Mouse (Mus musculus): ENCODE results near the gene Il12rb1. TPM values are rescaled to one million over a fixed set of nuclear protein-coding genes. Genes with fewer than 3 reads are reported as not detected.

The Il12rb1 gene
- polyA plus RNA-seq, 1 experiment from 2014 or later: not detected

- no peak for ATAC-seq (ENCODE audit: low read depth)
- peaks cover 20% of the 10 kb centered on the region for H3K4me1 ChIP-seq (replicated peaks)
- H3K4me2 ChIP-seq: peak overlapping the region; percentile 56
- H3K27me3 ChIP-seq: peaks cover 20% of the 10 kb centered on the region; the same call in 1 of the 2 replicates
- peak overlapping the region; percentile 61 for H3K9ac ChIP-seq
- H3K27ac ChIP-seq (replicated peaks): no peak overlapping the region
- no peaks in the 10 kb centered on the region for H3K9me3 ChIP-seq
- H3K4me3 ChIP-seq: peak overlapping the region; percentile 28
- WGBS: 8% methylated on average over 21 of the region's 21 CpGs
- H3K36me3 ChIP-seq: peaks cover 46% of the 10 kb centered on the region
Observed at GRCm38 (mm10) chr8:70766571-70767440, 41.4 kb upstream of the Il12rb1 start.

GRCm38 (mm10) chr8:70767503-70767902, 40.7 kb upstream of the Il12rb1 start:
- no peak for ATAC-seq (ENCODE audit: low read depth)
- peaks cover 20% of the 10 kb centered on the region; the same call in 1 of the 2 replicates for H3K27me3 ChIP-seq
- 76% methylated on average over 6 of the region's 6 CpGs for WGBS
- no peaks in the 10 kb centered on the region for H3K9me3 ChIP-seq
- peaks cover 21% of the 10 kb centered on the region for H3K4me1 ChIP-seq (replicated peaks)
- H3K36me3 ChIP-seq: peaks cover 53% of the 10 kb centered on the region
- H3K4me3 ChIP-seq: no peak overlapping the region
- H3K4me2 ChIP-seq: no peak overlapping the region
- no peak overlapping the region for H3K9ac ChIP-seq
- no peak overlapping the region for H3K27ac ChIP-seq (replicated peaks)

DNA sequence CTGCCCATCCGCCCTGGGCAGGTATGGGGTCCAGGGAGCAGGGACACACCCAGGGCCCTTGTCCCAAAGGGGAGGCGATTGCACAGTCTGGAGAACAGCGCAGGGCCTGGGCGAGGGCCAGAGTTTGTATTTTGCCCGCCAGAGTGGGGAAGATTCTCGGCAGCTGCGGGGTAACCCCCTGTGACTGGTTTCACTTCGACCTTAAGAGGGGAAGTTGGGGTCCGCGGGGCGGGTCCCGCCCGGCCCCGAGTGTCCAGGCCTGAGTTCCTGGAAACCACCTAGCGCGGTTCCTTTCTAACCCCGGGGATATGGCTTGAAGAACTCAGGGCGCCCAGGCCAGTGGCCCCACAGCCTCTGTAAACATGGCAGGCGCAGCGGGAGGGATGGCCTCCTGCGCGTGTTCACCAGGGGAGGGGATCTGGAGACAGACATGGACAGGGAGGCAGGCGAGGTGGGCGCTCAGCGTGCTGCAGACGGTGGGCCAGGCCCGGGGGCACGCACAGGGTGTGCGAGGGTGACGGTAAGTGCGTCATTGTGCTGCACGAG, 39.9 kb upstream of the Il12rb1 start:
- no peak overlapping the region for H3K27ac ChIP-seq (replicated peaks)
- H3K9me3 ChIP-seq: no peaks in the 10 kb centered on the region
- H3K27me3 ChIP-seq: peaks cover 20% of the 10 kb centered on the region; the same call in 1 of the 2 replicates
- no peak for ATAC-seq (ENCODE audit: low read depth)
- no peak overlapping the region for H3K4me2 ChIP-seq
- no peak overlapping the region for H3K4me3 ChIP-seq
- WGBS: 95% methylated on average over 32 of the region's 32 CpGs
- no peak overlapping the region for H3K9ac ChIP-seq
- H3K36me3 ChIP-seq: peaks cover 61% of the 10 kb centered on the region
- peaks cover 29% of the 10 kb centered on the region for H3K4me1 ChIP-seq (replicated peaks)

- WGBS: 88% methylated on average over 16 of the region's 16 CpGs
- H3K36me3 ChIP-seq: peaks cover 68% of the 10 kb centered on the region
- H3K9me3 ChIP-seq: no peaks in the 10 kb centered on the region
- H3K4me2 ChIP-seq: no peak overlapping the region
- ATAC-seq (ENCODE audit: low read depth): peak; percentile 8; the same call in 1 of the 2 replicates
- H3K4me3 ChIP-seq: no peak overlapping the region
- peaks cover 20% of the 10 kb centered on the region; the same call in 1 of the 2 replicates for H3K27me3 ChIP-seq
- no peak overlapping the region for H3K27ac ChIP-seq (replicated peaks)
- peaks cover 36% of the 10 kb centered on the region for H3K4me1 ChIP-seq (replicated peaks)
- H3K9ac ChIP-seq: no peak overlapping the region
Observed at GRCm38 (mm10) chr8:70768956-70769355, 39.3 kb upstream of the Il12rb1 start.

DNA sequence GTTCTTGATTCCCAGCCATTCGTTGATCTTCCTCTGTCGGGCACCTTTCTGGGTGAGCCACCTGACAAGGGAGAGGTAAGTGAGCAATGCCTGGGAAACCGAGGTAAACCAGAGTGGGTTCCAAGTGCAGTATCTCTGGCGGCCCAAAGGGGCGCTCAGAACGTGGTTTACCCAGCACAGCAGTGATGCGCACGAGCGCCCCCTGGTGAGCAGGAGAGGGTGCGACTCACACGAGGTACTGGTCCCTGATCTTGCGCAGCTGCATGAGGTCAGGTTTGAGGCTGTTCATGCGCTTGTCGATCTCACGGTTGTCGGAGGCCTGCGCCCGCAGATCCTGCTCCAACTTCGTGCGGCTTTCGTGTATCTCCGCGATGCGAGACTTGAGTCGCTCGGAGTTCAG, 38.9 kb upstream of the Il12rb1 start:
- Histone ChIP-seq H3K4me1 (replicated peaks) (peaks cover 40% of the 10 kb centered on the region), H3K27me3 (peaks cover 20% of the 10 kb centered on the region; the same call in 1 of the 2 replicates)

GRCm38 (mm10) chr8:70769858-70770257, 38.4 kb upstream of the Il12rb1 start:
- no peak overlapping the region for H3K4me3 ChIP-seq
- H3K27me3 ChIP-seq: peaks cover 20% of the 10 kb centered on the region; the same call in 1 of the 2 replicates
- 0 out of 2 replicates have a peak overlapping the region, but pooled peaks have one; percentile 34 for H3K9ac ChIP-seq
- peaks cover 45% of the 10 kb centered on the region for H3K4me1 ChIP-seq (replicated peaks)
- H3K36me3 ChIP-seq: peaks cover 77% of the 10 kb centered on the region
- H3K4me2 ChIP-seq: no peak overlapping the region
- H3K9me3 ChIP-seq: no peaks in the 10 kb centered on the region
- H3K27ac ChIP-seq (replicated peaks): 0 out of 2 replicates have a peak overlapping the region, but pooled peaks have one; percentile 18
- no peak for ATAC-seq (ENCODE audit: low read depth)
- WGBS: 68% methylated on average over 12 of the region's 12 CpGs

More for the DNA sequence above, 38.9 kb upstream of the Il12rb1 start:
- WGBS: 8% methylated on average over 26 of the region's 26 CpGs
- peaks cover 72% of the 10 kb centered on the region for H3K36me3 ChIP-seq
- peak; percentile 49 for ATAC-seq (ENCODE audit: low read depth)
- no peak overlapping the region for H3K4me3 ChIP-seq
- H3K9me3 ChIP-seq: no peaks in the 10 kb centered on the region
- no peak overlapping the region for H3K4me2 ChIP-seq
- H3K27ac ChIP-seq (replicated peaks): no peak overlapping the region
- 0 out of 2 replicates have a peak overlapping the region, but pooled peaks have one; percentile 34 for H3K9ac ChIP-seq

GRCm38 (mm10) chr8:70770748-70771147, 37.5 kb upstream of the Il12rb1 start:
- Histone ChIP-seq H3K4me2 (no peak overlapping the region), H3K9me3 (no peaks in the 10 kb centered on the region), H3K4me1 (replicated peaks) (peaks cover 51% of the 10 kb centered on the region), H3K36me3 (peaks cover 77% of the 10 kb centered on the region), H3K27me3 (peaks cover 20% of the 10 kb centered on the region; the same call in 1 of the 2 replicates), H3K9ac (no peak overlapping the region), H3K27ac (replicated peaks) (no peak overlapping the region), H3K4me3 (no peak overlapping the region)
- no peak for ATAC-seq (ENCODE audit: low read depth)
- 94% methylated on average over 13 of the region's 13 CpGs for WGBS

GRCm38 (mm10) chr8:70771217-70771616, 37.0 kb upstream of the Il12rb1 start:
- H3K27ac ChIP-seq (replicated peaks): no peak overlapping the region
- H3K4me3 ChIP-seq: no peak overlapping the region
- no peak overlapping the region for H3K4me2 ChIP-seq
- H3K4me1 ChIP-seq (replicated peaks): peaks cover 49% of the 10 kb centered on the region
- H3K9me3 ChIP-seq: no peaks in the 10 kb centered on the region
- H3K9ac ChIP-seq: no peak overlapping the region
- H3K27me3 ChIP-seq: peaks cover 16% of the 10 kb centered on the region; the same call in 1 of the 2 replicates
- no peak for ATAC-seq (ENCODE audit: low read depth)
- WGBS: 90% methylated on average over 7 of the region's 7 CpGs
- H3K36me3 ChIP-seq: peaks cover 77% of the 10 kb centered on the region

GRCm38 (mm10) chr8:70772075-70772474, 36.2 kb upstream of the Il12rb1 start:
- no peak overlapping the region for H3K4me2 ChIP-seq
- WGBS: 95% methylated on average over 13 of the region's 13 CpGs
- H3K9ac ChIP-seq: 0 out of 2 replicates have a peak overlapping the region, but pooled peaks have one; percentile 31
- H3K27me3 ChIP-seq: peaks cover 7% of the 10 kb centered on the region; the same call in 1 of the 2 replicates
- no peak overlapping the region for H3K27ac ChIP-seq (replicated peaks)
- peaks cover 41% of the 10 kb centered on the region for H3K4me1 ChIP-seq (replicated peaks)
- no peak overlapping the region for H3K4me3 ChIP-seq
- H3K9me3 ChIP-seq: no peaks in the 10 kb centered on the region
- no peak for ATAC-seq (ENCODE audit: low read depth)
- peaks cover 75% of the 10 kb centered on the region for H3K36me3 ChIP-seq

DNA sequence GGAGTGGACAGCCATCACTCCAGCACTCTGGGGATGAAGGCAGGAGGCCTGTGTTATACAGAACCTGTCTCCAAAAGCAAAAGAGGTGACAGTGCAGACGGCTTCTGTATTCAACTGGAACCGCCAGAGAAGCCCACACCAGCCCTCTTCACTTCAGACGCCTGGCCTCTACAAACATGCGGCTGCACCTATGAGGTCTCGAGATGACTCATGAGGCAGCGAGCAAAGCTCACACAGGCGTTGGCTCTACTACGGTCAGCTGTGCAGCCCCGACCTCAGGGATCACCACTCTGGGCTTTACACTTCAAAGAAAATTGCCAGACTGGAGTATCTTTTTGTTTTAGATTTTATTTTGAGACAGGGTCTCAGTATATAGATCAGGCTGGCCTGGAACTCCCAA, 35.4 kb upstream of the Il12rb1 start:
- Histone ChIP-seq H3K27ac (replicated peaks) (peak overlapping the region; percentile 77), H3K4me2 (no peak overlapping the region), H3K9ac (peak overlapping the region; percentile 94; the same call in 1 of the 2 replicates), H3K9me3 (no peaks in the 10 kb centered on the region), H3K27me3 (no peaks in the 10 kb centered on the region), H3K4me1 (replicated peaks) (peaks cover 46% of the 10 kb centered on the region), H3K4me3 (no peak overlapping the region), H3K36me3 (peaks cover 67% of the 10 kb centered on the region)
- WGBS: 91% methylated on average over 9 of the region's 9 CpGs
- ATAC-seq (ENCODE audit: low read depth): no peak

- peak overlapping the region; percentile 94 for H3K9ac ChIP-seq
- H3K4me1 ChIP-seq (replicated peaks): peaks cover 52% of the 10 kb centered on the region
- H3K27me3 ChIP-seq: no peaks in the 10 kb centered on the region
- no peak overlapping the region; the same call in 1 of the 2 replicates for H3K4me3 ChIP-seq
- H3K9me3 ChIP-seq: no peaks in the 10 kb centered on the region
- peak overlapping the region; percentile 93 for H3K4me2 ChIP-seq
- H3K27ac ChIP-seq (replicated peaks): peak overlapping the region; percentile 77
- no peak for ATAC-seq (ENCODE audit: low read depth)
- WGBS: 81% methylated on average over 5 of the region's 5 CpGs
- H3K36me3 ChIP-seq: peaks cover 64% of the 10 kb centered on the region
Observed at GRCm38 (mm10) chr8:70773410-70773809, 34.8 kb upstream of the Il12rb1 start.

GRCm38 (mm10) chr8:70773833-70774232, 34.4 kb upstream of the Il12rb1 start:
- H3K9me3 ChIP-seq: no peaks in the 10 kb centered on the region
- H3K4me2 ChIP-seq: peak overlapping the region; percentile 93
- H3K4me1 ChIP-seq (replicated peaks): peaks cover 55% of the 10 kb centered on the region
- H3K27ac ChIP-seq (replicated peaks): peak overlapping the region; percentile 77
- WGBS: 56% methylated on average over 9 of the region's 9 CpGs
- H3K36me3 ChIP-seq: peaks cover 64% of the 10 kb centered on the region
- H3K4me3 ChIP-seq: 0 out of 2 replicates have a peak overlapping the region, but pooled peaks have one; percentile 85
- H3K27me3 ChIP-seq: no peaks in the 10 kb centered on the region
- ATAC-seq (ENCODE audit: low read depth): no peak
- H3K9ac ChIP-seq: peak overlapping the region; percentile 94

Data from neural tube, embryonic 13.5 days (tissue).